Mouse (Mus musculus): Measurements from ENCODE around the gene Gm21312.
"Not testable (repeated sequence)": the region's sequence is repeated elsewhere in the genome, so short reads cannot be mapped to it uniquely, and the experiment has no call there.

The Gm21312 gene

DNA sequence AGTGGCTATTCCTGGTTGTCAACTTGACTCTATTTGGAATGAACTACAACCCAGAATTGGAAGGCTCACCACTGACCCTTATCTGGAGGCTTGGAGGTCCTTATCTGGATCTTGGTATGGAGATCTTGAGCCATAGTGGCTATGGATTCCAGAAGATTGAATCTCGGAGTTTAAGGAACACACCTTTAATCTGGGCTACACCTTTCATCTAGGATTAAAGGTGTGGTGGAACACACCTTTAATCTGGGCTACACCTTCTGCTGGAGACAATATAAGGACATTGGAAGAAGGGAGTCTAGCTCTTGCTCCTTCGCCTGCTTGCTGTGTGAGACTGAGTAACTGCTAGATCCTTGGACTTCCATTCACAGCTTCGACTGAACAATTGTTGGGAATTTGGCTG lies at the start of gene Gm21312:
Gene Gm21312, plus strand, starts transcription at position 301 of the 400 bp plus-strand sequence.
- not testable (repeated sequence) for DNase-seq (ENCODE audit: low spot score)

DNA sequence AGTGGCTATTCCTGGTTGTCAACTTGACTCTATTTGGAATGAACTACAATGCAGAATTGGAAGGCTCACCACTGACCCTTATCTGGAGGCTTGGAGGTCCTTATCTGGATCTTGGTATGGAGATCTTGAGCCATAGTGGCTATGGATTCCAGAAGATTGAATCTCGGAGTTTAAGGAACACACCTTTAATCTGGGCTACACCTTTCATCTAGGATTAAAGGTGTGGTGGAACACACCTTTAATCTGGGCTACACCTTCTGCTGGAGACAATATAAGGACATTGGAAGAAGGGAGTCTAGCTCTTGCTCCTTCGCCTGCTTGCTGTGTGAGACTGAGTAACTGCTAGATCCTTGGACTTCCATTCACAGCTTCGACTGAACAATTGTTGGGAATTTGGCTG lies 34.1 kb upstream of the Gm21312 start, which contains the start of gene Gm21293:
Gene Gm21293, plus strand, starts transcription at position 301 of the 400 bp plus-strand sequence.
- DNase-seq (ENCODE audit: low spot score): not testable (repeated sequence)

DNA sequence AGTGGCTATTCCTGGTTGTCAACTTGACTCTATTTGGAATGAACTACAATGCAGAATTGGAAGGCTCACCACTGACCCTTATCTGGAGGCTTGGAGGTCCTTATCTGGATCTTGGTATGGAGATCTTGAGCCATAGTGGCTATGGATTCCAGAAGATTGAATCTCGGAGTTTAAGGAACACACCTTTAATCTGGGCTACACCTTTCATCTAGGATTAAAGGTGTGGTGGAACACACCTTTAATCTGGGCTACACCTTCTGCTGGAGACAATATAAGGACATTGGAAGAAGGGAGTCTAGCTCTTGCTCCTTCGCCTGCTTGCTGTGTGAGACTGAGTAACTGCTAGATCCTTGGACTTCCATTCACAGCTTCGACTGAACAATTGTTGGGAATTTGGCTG lies 25.6 kb upstream of the Gm21312 start, which contains the start of gene Gm6763:
Gene Gm6763, plus strand, starts transcription at position 301 of the 400 bp plus-strand sequence.
- DNase-seq (ENCODE audit: low spot score): not testable (repeated sequence)

DNA sequence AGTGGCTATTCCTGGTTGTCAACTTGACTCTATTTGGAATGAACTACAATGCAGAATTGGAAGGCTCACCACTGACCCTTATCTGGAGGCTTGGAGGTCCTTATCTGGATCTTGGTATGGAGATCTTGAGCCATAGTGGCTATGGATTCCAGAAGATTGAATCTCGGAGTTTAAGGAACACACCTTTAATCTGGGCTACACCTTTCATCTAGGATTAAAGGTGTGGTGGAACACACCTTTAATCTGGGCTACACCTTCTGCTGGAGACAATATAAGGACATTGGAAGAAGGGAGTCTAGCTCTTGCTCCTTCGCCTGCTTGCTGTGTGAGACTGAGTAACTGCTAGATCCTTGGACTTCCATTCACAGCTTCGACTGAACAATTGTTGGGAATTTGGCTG lies 17.1 kb upstream of the Gm21312 start, which contains the start of gene Gm8764:
Gene Gm8764, plus strand, starts transcription at position 301 of the 400 bp plus-strand sequence.
- DNase-seq (ENCODE audit: low spot score): not testable (repeated sequence)

DNA sequence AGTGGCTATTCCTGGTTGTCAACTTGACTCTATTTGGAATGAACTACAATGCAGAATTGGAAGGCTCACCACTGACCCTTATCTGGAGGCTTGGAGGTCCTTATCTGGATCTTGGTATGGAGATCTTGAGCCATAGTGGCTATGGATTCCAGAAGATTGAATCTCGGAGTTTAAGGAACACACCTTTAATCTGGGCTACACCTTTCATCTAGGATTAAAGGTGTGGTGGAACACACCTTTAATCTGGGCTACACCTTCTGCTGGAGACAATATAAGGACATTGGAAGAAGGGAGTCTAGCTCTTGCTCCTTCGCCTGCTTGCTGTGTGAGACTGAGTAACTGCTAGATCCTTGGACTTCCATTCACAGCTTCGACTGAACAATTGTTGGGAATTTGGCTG lies 8.6 kb upstream of the Gm21312 start, which contains the start of gene Gm21304:
Gene Gm21304, plus strand, starts transcription at position 301 of the 400 bp plus-strand sequence.
- DNase-seq (ENCODE audit: low spot score): not testable (repeated sequence)

DNA sequence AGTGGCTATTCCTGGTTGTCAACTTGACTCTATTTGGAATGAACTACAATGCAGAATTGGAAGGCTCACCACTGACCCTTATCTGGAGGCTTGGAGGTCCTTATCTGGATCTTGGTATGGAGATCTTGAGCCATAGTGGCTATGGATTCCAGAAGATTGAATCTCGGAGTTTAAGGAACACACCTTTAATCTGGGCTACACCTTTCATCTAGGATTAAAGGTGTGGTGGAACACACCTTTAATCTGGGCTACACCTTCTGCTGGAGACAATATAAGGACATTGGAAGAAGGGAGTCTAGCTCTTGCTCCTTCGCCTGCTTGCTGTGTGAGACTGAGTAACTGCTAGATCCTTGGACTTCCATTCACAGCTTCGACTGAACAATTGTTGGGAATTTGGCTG lies 8.4 kb downstream of the Gm21312 start, which contains the start of gene Gm20765:
Gene Gm20765, plus strand, starts transcription at position 301 of the 400 bp plus-strand sequence.
- DNase-seq (ENCODE audit: low spot score): not testable (repeated sequence)

DNA sequence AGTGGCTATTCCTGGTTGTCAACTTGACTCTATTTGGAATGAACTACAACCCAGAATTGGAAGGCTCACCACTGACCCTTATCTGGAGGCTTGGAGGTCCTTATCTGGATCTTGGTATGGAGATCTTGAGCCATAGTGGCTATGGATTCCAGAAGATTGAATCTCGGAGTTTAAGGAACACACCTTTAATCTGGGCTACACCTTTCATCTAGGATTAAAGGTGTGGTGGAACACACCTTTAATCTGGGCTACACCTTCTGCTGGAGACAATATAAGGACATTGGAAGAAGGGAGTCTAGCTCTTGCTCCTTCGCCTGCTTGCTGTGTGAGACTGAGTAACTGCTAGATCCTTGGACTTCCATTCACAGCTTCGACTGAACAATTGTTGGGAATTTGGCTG lies 16.9 kb downstream of the Gm21312 start, which contains the start of gene Gm4340:
Gene Gm4340, plus strand, starts transcription at position 301 of the 400 bp plus-strand sequence.
- not testable (repeated sequence) for DNase-seq (ENCODE audit: low spot score)

DNA sequence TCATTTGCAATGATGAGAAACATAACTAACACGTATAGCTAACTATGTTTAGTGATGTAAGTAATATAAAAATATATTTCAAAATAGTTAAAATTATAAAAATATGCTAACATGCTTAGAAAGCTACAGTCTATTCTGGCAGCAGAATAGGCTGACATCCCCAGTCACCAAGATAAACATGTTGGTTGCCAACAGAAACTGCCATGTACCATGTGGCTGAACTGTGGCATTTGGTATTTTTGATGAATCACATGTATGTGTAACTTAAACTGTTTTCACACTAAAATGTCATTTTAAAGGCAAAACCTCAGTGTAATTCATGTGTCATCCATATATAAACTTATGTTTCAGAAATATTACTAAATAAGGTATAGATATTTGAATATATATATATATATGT lies 32.8 kb downstream of the Gm21312 start:
- DNase-seq (ENCODE audit: low spot score): no peak

DNA sequence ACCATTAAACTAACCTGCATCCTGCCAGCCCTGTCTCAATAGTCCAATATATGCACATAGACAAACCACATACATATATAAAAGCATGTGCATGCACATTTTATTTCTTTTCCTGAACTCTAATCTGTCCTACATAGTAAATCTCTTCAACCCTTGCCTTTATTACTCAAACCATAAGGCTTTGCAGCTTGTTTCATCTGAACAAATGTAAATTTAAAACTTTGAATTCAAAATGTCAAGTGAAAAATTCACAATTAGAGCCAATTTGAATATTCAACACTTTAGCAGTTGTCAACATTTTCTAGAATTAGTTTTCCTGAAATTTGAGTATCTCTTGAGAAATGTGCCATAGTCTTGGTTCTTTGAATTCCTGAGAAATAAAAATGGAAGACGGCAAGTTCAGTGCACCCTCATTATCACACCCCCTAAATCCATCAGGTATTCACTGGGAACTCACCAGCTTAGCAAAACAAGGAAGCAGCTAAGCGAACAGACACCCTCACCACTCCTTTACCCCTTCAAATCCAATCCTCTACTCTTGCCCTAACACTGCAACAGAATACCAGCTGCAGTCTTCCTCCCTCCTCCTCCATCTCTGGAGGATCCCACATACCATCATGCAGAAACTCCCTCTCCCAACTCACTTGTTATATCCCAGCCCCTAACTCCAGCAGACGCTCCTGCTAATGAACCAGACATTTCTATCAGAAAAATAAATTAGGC lies 33.6 kb downstream of the Gm21312 start:
- DNase-seq (ENCODE audit: low spot score): no peak

DNA sequence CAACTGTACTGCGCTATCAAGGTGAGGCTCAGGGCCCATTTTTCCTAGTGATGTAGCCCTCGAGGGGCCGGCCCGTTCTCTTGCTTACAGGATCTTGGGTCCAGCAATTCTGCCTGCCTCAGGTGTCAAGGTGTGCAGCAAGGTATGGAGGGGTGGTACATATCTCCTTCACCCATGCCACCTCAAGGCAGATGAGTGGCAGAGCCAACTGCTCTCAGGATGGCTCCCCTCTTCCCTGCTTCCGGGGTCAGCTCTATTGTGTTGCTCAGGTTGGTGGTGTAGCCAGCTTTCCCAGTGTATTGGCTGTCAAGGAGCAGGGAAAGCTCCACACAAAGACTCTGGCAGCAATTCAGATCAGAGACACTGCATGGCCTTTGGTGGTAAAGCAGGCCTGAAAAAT lies 37.7 kb downstream of the Gm21312 start:
- DNase-seq (ENCODE audit: low spot score): no peak

DNA sequence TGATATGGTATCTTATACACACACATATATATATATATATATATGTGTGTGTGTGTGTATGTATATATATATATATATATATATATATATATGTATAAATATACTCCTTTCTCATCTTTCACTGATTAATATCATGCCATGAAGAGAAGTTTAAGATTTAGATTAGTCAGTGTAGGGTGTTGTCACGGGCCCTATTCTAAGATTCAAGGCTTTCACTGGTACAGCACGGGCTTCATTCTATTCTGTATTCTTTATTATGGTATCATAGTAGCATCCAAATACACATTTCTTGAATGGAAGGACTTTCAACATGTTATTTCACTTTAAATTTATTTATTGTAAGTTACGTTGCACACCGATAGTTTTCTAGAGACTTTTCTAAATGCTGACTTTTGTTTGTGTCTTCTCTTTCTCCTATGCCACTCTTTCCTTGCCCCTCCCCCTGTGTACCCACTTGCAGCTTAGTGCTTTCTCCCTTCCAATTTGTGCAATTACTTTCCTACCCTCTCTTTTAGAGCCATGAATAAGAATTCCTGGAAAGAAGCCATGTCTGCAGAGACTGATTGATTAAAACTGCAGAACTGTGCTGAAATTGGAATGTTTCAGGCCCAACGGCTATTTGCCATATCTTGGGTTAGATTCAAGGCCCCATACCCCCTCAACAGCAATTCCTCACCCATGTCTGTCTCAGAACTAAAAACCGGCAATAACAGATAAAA lies 43.6 kb downstream of the Gm21312 start:
- DNase-seq (ENCODE audit: low spot score): no peak
